Mouse (Mus musculus) fat pad, adult 2 months (tissue): ENCODE measurements around the gene Tcp11x2.

Source experiments
- DNase-seq: peaks from one replicate; pipeline ENCODE4 v3.0.0-alpha.2; 2011; ENCODE audit warnings: low read depth, low spot score; ENCODE audit errors: extremely low read depth

Tcp11x2 gene

DNA sequence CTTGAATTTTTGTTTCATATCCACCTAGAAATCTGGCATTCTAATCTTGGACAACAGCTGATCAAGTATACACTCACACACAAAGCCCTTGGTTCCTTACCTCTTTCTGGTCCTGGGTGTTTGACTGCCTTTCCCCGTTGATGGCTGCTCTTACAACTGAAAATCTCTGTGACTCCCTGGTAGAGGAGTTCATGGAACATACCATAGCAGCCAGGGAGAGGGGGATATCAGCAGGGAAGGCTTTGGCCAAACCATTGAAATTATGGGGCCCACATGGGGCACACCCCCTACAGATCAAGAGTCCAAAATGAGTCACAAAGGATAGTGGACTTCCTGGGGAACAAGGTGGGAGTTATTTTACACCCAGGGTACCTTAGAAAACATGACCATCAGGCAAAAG, at the start of gene Tcp11x2:
Gene Tcp11x2 (minus strand): TSS at position 158 of the 400 bp plus-strand sequence.
- no peak for DNase-seq

DNA sequence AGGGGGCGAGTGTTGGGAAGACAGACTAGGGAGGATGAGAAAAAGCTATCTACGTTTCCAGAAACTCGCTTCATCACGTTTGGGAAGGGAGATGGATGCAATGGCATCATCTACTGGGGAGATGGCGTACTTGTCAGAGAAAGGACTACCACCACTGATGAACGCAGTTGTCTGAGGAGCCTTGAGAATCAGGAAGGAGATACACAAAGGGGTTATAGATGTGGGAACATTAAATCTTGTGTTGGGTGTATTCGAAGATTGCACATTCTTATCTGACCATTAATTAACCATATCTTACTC, 49.4 kb upstream of the Tcp11x2 start:
- DNase-seq = no peak

DNA sequence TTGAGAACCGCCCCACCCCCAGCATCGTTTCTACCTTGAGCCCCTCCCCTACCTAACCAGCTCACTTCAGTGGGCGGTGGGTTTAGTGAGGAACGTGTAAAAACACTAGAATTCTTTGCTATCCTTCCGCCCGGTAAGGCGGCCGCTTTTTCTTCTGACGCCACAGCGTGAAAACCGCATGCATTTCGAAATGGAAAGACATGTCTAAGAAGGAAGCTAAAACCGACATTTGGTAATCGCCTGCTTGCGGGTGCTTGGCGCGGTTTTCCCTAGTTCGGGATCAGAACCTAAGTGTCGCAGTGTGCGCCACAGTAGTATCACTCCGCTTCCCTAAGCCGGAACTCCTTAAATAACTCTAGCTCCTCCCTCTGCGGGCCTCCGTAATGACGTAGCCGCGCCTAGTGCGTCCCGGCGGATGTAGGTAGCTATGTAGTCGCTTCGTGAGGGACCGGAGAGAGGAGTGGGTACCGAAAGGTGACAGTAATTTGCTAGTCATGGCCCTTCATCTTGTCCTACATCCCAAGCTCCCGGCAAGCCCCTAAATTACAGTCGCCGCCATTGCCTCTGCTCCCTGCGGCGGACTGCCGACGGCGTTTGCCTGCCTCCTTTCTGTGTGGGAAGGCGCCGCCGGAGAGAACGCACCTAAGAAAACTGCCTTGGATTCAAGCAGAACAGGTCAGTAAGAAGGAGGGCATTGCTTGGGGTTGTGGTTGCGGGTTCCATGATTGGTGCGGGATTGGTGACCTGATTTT, 48.9 kb upstream of the Tcp11x2 start, which contains the start of the genes Armcx5 and Gprasp1:
Gene Armcx5 (plus strand): TSS at position 430 of the 752 bp plus-strand sequence.
Gene Gprasp1 (plus strand): TSS at position 430 of the 752 bp plus-strand sequence.
- peak; percentile 46 for DNase-seq

DNA sequence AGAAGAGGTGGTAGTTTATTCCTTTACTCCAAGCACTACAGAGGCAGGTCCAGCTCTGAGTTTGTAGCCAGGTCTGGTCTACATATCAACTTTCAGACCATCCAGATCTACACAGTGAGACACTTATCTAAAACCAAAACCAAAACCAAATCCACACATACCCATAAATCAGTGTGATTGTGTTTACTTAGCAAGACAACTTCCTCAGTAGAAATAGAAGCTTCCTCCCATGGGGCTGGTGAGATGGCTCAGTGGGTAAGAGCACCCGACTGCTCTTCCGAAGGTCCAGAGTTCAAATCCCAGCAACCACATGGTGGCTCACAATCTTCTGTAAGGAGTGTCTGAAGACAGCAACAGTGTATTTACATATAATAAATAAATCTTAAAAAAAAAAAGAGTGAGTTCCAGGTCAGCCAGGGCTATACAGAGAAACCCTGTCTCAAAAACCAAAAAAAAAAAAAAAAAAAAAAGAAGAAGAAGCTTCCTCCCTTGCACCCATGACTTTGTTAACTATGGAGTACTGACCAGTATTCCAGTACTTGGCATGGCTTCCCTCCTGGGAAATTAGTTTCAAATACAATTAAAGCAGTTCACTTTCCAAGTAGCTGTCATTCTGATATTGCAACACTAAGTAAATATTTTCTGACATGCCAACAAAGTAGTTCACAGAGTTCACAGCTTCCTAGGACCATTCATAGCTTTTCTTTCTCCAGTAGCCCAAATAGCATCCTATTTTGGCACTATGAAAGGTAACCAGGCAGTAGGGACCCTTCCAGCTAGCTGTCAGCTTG, 45.3 kb upstream of the Tcp11x2 start:
- DNase-seq = no peak

DNA sequence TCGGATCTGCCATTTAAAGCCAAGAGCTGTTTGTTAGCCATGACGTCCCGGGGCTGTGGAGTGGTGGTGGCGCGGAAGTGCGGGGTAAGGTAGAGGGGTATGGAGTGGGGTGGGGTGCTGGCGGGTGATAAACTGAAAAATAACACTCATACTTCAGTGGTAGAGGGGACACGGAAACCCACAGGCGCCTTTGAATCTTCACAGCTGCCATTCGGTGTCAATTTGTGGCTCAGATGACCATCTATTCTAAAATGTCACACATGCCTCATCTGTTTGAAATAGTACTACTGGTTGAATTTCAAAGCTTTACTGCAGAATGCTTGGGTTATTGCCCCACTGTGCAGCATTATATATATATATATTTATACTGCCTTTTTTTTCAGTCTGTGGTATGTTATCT, 31.6 kb upstream of the Tcp11x2 start, which contains the start of gene Tmsb15a:
Gene Tmsb15a (minus strand): TSS at position 101 of the 400 bp plus-strand sequence.
- DNase-seq = no peak

DNA sequence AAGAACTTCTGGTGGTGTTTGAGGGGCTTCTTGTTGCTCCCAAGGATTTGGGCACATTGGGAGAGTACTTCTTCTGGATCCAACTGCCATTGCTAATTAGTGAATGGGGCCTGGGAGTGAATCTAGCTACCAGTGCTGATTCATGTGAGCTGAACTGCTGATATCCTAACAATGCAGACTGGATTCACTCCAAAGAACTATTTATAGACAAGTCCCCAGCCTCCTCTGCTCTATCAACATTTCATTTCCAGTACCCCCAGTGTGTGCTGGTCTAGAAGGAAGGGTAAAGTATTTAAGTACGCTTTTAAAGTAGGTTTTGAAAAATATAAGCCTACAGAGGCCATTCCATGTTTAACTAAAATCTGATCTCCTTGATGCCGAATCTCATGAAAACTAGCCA, 19.3 kb upstream of the Tcp11x2 start:
- no peak for DNase-seq

DNA sequence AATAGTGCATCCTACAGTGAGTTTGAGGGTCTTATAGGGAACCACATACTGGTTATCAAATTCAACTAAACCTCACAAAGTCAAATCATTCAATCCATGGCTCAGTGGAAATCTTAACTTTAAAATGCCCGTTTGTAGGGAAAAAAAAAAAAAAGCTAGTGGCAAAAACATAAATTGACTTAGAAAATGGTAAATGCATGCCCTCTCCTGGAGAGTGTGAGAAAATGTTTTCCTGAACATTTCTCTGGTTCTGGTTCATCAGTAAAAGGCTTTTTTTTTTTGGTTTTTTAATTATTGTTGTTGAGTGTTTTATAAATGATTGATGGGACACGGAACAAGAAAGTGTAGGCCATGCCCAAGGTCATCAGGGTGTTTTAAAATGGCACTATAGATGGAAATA, 10.8 kb upstream of the Tcp11x2 start:
- DNase-seq = no peak

DNA sequence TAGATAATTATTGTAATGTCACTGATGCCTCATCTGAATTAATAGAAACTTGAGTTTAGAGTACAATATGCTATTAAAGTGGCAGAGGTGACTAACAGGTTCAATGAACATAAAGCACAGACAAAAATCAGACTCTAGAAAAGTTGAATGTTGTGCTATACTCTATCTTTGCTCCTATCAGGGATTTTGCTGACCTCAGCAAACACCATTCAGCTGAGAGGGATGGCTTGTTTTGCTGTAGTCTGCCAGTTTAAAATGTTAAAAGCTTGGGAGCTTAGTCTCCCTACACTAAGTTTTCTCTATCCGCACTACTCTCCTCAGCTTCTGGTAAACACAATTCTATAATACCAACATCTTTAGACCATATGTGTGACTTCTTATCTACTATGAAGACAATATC, 9.5 kb upstream of the Tcp11x2 start:
- no peak for DNase-seq

DNA sequence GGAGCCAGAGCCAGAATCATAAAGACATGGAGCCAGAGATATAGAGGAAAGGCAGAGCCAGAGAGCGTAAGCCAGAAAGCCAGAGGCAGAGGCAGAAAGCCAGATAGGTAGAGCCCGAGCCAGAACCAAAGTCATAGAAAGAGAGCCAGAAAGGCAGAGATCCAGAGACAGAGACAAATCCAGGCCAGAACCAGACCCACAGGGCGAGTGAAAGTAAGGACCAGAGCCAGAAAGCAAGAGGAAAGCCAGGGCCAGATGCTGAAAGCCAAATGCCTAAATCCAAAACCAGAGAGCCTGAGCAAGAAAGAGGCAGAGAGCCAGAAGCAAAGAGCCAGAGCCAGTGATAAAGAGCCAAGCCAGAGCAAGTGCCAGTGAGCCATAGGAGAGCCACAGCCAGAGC, 5.8 kb downstream of the Tcp11x2 start:
- no peak for DNase-seq

DNA sequence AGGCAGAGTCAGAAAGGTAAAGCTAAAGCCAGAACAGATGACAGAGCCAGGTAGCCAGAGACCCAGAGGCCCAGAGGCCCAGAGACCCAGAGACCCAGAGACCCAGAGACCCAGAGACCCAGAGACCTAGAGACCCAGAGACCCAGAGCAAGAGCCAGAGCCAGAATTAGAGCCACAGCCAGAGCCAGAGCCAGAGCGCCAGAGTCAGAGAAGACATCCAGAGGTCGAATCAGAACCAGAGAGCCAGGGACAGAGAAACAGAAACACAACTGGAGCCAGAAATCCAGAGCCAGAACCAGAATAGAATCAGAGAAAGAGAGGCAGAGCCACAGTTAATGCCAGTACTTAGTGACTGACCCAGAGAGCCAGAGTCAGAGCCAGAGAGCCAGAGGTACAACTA, 11.7 kb downstream of the Tcp11x2 start:
- DNase-seq = no peak

DNA sequence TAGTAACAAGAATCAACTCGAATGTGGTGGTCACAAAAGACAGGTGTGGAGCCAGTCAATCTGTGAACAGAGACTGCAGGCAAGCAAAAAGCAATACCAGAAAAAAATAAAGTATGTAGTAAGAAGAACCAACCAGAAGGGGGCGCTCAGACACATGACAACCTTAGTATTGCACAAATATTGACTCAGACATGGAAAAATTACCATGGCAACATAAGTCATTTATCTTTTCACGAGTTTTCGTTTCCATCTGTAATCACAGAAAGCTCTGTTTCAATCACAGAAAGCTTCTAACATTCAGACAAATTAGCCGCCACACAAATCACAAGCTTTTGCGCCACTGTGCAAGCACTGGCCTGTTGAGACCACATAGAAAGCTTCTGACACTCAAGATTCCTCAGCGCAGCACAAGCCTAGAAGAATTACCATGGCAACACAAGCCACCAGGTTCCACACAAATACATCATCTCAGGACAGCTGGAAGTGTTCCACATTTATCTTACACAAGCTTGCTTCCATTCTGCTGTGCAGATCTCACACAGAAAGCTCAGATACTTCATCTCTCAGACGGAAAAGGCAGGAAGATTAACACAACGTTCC, 41.3 kb downstream of the Tcp11x2 start:
- DNase-seq = no peak

DNA sequence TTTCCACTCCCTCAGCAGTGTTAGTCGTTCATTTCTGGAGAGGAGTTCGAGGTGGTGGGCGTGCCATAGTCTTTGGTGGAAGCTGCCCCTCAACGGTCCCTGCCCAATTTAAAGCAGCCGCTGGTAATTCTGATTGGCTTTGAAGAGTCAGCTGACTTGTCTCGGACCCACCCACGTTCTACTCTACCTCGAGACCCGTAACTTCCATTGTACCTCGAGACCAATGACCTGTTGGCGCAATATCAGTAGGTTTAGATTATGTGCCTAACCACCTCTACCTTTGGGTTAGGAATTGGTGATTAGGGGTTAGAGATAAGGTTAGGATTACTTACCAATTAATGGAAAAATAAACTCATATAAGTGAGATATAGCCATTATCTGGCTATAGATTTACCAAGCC, 66.0 kb downstream of the Tcp11x2 start, which contains the start of gene Prame:
Gene Prame (minus strand): TSS at position 101 of the 400 bp plus-strand sequence.
- DNase-seq = no peak
